In genomic region chr19:28974862-28975611, GRCm38 (mm10) we compare ENCODE assay signal across 9 mouse cellular contexts. TPM values are rescaled to one million over a fixed set of nuclear protein-coding genes. Genes with fewer than 3 reads are reported as not detected.
DNase-seq lines count a peak whose midpoint lies in the region; ATAC-seq and TF ChIP-seq lines count a peak whose summit lies in the region.
"Had no signal": no experiment of that assay in that cellular context is flagged by ENCODE, and none has a peak within 500 bp of the region (broad histone marks: within the 10 kb centered on the region; RNA-seq: fewer than 3 reads in every experiment).

No protein-coding gene starts in this region.

- TF ChIP-seq CTCF in gastrocnemius, adult 2 months (IDR thresholded peaks at IDR 0.05): peak; percentile 98; the same call in 1 of the 2 replicates

- intact Hi-C loops in gastrocnemius, adult 2 months (cut with DNase I): loop anchor here (1.0 to 10.0 kb wide), 4 partner anchors 87 to 530 kb away; partner anchors contain the start of gene Jak2

- WGBS in hindbrain, embryonic 16.5 days: 14% methylated on average over 35 of the region's 35 CpGs

- no peaks in the 10 kb centered on the region for H3K4me1 ChIP-seq in hindbrain, embryonic 16.5 days (ENCODE audit: control insufficient read depth, insufficient read depth, low read depth, low read length)

- H3K9ac ChIP-seq in hindbrain, embryonic 16.5 days (ENCODE audit: low read depth, low read length): peak overlapping the region; percentile 68

- no peaks in the 10 kb centered on the region for H3K27me3 ChIP-seq in hindbrain, embryonic 16.5 days (replicated peaks; ENCODE audit: control insufficient read depth, insufficient read depth, low read length)

- DNase-seq in T-cell, adult 2 months (ENCODE audit: low spot score): peak; percentile 66
- peak; percentile 70 to 79 for DNase-seq in cerebellum, postnatal 36 days
- peak; percentile 87 for DNase-seq in gastrocnemius, adult 2 months
- DNase-seq in left cerebral cortex, adult 11 months (ENCODE audit: low spot score): peak; percentile 77
- peak; percentile 94 for DNase-seq in lung, postnatal 36 days
- peak; percentile 54 for DNase-seq in retina, postnatal 7 days (ENCODE audit: low read depth, low spot score)
- peak; percentile 72 for DNase-seq in urinary bladder, adult 2 months (ENCODE audit: low spot score)

- peak overlapping the region; percentile 76 for H3K4me2 ChIP-seq in hindbrain, embryonic 16.5 days (ENCODE audit: low read length)

- H3K4me3 ChIP-seq in gastrocnemius, adult 2 months: peak overlapping the region; percentile 76
- peak overlapping the region; percentile 45 for H3K4me3 ChIP-seq in hindbrain, embryonic 16.5 days (ENCODE audit: low read length)
- H3K4me3 ChIP-seq: myocyte had no signal

- no peaks in the 10 kb centered on the region for H3K36me3 ChIP-seq in hindbrain, embryonic 16.5 days (ENCODE audit: control insufficient read depth, insufficient read depth, low read length)

- H3K9me3 ChIP-seq in hindbrain, embryonic 16.5 days (ENCODE audit: control insufficient read depth, low read length): no peaks in the 10 kb centered on the region

- H3K27ac ChIP-seq in gastrocnemius, adult 2 months: peak overlapping the region; percentile 58
- no peak overlapping the region for H3K27ac ChIP-seq in hindbrain, embryonic 16.5 days (ENCODE audit: low read depth, low read length)

- ATAC-seq in hindbrain, embryonic 16.5 days: peak; percentile 91

RNA-seq across cellular contexts. Expression of gene 4430402I18Rik, which starts 7.4 kb away (rescaled TPM):
- total RNA-seq in gastrocnemius, adult 2 months (2021): 1 to 10 TPM; 2.1 to 2.6 TPM
- 1.4 and 2.1 TPM in 2 replicates for polyA plus RNA-seq in hindbrain, embryonic 16.5 days (2015; fragmentation: Nextera tagmentation; extraction: Ambion mirVana)
- 3.1 and 3.2 TPM in 2 replicates for polyA plus RNA-seq in urinary bladder, adult 2 months (2012; rRNA removed)

RNA-seq across cellular contexts. Expression of gene Plpp6, which starts 11.3 kb away (rescaled TPM):
- total RNA-seq in gastrocnemius, adult 2 months (2021): 1 to 10 TPM; 1.8 to 1.9 TPM
- 11.7 and 13.6 TPM in 2 replicates for polyA plus RNA-seq in hindbrain, embryonic 16.5 days (2015; fragmentation: Nextera tagmentation; extraction: Ambion mirVana)
- polyA plus RNA-seq in urinary bladder, adult 2 months (2012; rRNA removed): 8.3 and 10.2 TPM in 2 replicates

RNA-seq across cellular contexts. Expression of gene Cdc37l1, which starts 15.1 kb away (rescaled TPM):
- 10 to 100 TPM; 44.8 to 55.5 TPM for total RNA-seq in gastrocnemius, adult 2 months (2021)
- polyA plus RNA-seq in hindbrain, embryonic 16.5 days (2015; fragmentation: Nextera tagmentation; extraction: Ambion mirVana): 41.2 and 45.0 TPM in 2 replicates
- polyA plus RNA-seq in urinary bladder, adult 2 months (2012; rRNA removed): 36.6 and 40.1 TPM in 2 replicates
